Mouse (Mus musculus) bone marrow macrophage, adult 2 months (primary cell): ENCODE data around the gene Micu2.

Source experiments
- CTCF ChIP-seq: IDR thresholded peaks from 2 replicates; pipeline ENCODE4 v1.5.1; 2012; ENCODE audit warnings: low read depth, mild to moderate bottlenecking, low read length, moderate library complexity
- POLR2A ChIP-seq: IDR thresholded peaks from 2 replicates; pipeline ENCODE4 v1.6.1; 2012; ENCODE audit warnings: mild to moderate bottlenecking, low read depth, low read length, borderline replicate concordance

- no peak for TF ChIP-seq CTCF
- TF ChIP-seq POLR2A: no peak
These were observed 27.0 kb downstream of the Micu2 start for GRCm38 (mm10) chr14:57971986-57972525.
